Mouse (Mus musculus) megakaryocyte-erythroid progenitor cell, adult 5-6 weeks (primary cell): ENCODE data around the gene 2010111I01Rik. TPM values are rescaled to one million over a fixed set of nuclear protein-coding genes. Genes with fewer than 3 reads are reported as not detected.

ENCODE experiments used
- ATAC-seq: replicated peaks from 2 replicates; pipeline ENCODE4 v1.8.0; 2016; ENCODE audit warnings: mild to moderate bottlenecking, inconsistent platforms; ENCODE audit not compliant: severe bottlenecking, poor library complexity, low FRiP score, low TSS enrichment
- total RNA-seq, 2 experiments: library from RNA; stranded (forward) in 1 of 2; stranded (reverse) in 1 of 2; fragments of 200-1000, 215-1000 nt in 1 of 2; fragments of >200 nt in 1 of 2; fragmentation: Nextera tagmentation in 1 of 2; gene quantifications; 2 replicates each; pipeline ENCODE4 v1.2.3; 2014 to 2017

The 2010111I01Rik gene
- total RNA-seq, 2 experiments from 2014 or later = 32.7 to 50.7 TPM

DNA sequence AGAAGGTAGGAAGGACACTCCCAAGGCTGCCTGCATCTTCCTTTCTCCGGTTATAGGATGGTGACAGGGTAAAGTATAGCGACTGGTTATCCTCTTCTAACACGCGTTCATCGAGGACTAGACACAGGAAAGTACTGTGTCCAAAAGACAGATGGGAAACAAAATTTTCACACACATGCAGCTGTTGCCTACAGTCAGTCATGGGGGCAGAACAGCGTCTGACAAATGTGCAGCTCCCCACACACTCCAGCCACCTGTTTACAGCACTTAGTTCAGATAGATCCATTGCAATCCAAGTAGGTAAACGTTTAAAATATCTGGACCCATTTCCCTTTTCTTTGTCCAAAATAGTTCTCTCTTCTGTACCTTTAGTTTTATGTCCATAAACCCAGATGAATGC, 171.3 kb downstream of the 2010111I01Rik start:
- ATAC-seq = no peak

DNA sequence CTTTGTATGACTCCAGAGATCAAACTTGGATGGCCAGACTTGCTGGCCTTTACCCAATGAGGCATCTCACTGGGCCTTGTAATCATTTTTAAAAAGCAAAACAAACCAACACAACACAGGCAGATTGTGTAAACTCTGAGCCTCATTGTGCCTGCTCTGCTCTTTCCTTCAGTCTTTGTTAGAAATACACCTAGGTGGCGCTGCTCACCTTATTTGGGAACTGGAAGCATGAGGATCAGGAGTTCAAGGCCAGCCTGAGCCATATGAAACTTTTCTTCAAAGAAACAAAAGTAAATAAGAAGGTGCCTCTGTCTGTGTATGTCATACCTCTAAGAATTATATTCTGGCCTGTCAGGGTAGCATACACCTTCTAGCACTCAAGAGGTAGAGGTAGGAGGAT, 172.1 kb downstream of the 2010111I01Rik start:
- no peak for ATAC-seq

DNA sequence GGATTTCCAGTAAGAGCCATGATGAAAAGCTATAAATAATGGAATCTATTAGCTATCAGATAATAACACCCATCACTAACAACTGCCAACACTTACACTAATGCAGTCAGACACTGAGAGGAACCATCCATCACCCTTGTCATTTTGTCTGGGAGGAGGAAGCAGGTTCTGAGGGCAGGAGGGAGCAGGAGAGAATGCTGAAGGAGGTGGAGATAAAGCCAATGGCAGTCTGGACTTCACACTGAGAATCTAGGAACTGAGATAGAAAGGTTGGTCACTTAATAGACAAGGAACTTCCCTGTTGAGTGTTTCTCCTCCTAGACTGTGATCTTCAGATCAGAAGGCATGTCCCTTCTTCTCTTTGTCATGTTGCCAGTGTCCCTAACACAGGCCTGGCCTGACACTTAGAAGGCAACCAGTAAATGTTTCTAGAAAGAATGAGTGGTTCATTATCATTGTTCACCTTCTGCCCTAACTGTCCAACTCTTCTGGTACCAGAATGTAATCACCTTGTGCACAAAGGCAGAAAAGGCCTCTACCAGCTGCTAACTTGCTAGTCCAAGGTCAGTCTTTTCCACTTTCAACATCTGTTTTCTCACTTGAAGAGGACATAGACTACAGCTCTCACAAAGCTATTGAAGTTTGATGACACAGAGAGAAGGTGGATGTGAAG, 173.8 kb downstream of the 2010111I01Rik start:
- peak; percentile 72 for ATAC-seq

DNA sequence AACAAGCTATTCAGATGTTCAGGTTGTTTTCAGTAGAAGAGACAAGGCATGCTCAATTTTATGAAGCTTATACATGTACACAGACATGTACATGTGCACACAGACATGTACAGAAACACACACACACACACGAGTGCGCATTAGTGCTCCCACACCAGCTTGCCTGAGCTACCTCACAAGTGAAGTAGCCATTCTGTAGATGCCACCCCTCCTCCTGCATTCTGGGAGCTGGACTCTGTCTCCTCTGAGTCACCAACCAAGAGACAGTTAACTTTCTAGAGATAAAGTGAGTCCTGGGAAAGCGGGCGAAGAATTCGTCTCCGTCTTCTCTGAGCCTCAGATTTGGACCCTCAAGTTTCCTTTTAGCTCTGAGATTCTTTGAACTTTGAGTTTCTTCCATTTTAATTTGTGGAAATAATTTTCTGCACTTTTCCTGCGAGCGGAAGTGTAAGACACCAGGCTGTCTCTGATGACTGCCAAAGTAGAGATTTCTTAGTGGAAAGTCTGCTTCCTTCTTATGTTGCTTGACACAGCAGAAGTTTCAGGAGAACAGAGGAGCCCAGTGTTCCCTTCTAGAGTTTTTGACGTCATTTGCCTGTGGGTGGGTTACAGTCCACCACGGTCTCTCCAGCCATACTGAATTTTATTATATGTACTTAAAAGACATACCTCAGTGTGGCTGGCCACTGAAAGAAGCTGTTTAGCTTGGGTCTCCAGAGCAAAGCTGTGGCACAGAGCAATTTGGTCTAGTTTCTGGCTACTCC, 175.0 kb downstream of the 2010111I01Rik start:
- ATAC-seq = no peak

DNA sequence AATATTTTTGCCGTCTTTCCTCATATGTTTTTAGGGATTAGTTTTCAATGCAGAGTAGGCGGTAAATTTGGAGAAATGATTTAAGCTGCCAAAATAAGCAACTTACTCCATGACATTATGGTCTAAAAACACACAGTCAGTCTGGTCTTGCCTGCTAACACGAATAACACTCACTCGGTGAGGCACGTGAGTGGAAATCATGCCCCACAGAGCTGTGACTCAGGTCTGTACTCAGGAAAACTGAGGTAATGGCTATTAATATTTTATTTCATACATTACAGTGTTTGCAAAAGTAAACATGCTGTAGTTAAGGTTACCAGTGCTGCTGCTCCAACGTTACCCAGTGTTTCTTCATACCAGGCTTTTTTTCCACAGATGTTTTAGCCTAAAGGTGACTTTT, 176.1 kb downstream of the 2010111I01Rik start:
- no peak for ATAC-seq

DNA sequence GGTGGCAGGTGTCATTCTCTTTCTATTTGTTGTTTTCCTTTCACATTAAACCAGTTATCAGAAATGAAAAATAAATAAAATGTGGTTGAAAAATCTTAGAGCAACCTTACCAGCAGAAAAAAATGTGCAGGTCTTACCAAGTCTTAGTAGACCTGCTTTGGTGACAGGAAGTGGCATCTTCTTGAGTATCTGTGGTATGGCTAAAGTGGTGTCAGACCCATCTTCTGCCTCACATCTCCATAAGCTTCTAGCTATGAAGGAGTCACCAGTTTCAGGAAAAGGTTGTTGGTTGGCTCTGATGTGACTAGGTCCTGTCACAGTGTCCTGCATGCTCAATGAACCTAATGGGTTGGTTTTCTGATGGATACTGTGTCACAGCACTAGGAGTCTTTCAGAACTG, 176.6 kb downstream of the 2010111I01Rik start:
- no peak for ATAC-seq

DNA sequence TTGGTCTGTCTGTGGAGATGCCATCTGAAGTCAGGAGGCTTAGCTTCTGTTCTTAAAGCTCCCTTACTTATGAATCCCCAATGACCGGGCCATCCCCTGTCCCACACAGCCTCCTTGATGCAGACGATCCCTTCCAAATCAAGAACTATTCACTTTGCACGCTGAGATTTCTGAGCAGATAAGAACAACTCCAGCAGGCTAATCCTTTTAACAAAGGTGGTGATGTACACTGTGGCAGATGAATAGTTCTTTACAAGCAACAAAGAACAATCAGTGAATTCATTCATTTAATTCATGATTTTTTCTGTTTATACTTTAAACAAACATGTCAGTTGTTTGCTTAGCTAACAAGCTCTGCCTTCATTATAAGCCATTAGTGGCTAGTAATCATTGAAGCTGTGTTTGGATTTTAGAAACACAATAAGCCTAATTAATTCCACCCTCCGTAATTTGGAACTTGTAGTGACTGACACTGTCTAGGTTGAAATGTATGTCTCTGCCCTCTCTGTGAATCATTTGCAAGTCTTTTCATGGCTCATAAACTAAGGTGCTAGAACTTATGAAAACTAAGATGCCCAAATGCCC, 182.0 kb downstream of the 2010111I01Rik start:
- ATAC-seq = no peak

DNA sequence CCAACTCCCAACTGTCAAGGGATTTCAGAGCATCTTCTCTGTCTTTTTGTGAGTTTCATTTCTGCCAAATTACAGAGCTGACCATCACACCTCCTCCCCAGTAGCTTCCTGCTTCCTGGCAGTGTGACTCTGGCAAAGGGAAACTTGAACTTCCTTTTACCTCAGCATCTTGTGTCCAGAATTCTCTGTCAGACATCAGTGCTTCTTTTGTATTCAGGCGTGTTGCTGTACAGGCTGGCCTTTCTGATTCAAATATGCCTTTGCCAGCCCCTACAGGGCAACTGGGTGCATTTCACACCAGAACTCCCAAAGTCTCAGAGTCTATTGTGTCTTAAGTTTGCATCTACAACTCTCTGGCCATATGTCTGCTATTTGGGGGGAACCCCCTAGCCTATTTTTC, 183.5 kb downstream of the 2010111I01Rik start:
- no peak for ATAC-seq

DNA sequence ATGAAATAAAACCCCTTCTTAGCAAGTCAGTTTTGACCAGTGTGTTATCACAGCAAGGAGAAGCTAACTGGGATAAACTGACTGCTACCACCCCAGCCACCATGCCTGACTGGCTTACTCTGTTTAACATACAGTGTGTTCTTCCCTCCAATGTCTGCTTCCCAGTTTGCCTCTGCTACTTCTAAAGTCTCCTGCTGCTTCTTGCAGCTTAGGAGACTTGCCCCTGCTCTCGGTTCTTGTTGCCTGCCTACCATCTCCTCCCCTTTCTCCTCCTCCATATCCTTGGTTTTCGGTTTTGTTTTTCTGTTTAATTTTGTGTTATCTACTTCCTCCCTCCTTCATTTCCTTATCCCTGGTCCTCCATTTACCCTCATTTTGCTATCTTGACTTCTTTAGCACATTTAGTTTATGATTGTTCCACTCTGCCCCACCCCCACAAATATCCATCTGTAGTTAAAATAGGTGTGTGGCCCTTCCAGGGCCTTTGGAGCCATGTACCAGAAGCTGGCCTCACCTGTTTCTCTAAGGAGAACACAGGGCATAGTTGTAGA, 185.9 kb downstream of the 2010111I01Rik start:
- 0 out of 2 replicates have a peak, but pooled peaks have one; percentile 42 for ATAC-seq

DNA sequence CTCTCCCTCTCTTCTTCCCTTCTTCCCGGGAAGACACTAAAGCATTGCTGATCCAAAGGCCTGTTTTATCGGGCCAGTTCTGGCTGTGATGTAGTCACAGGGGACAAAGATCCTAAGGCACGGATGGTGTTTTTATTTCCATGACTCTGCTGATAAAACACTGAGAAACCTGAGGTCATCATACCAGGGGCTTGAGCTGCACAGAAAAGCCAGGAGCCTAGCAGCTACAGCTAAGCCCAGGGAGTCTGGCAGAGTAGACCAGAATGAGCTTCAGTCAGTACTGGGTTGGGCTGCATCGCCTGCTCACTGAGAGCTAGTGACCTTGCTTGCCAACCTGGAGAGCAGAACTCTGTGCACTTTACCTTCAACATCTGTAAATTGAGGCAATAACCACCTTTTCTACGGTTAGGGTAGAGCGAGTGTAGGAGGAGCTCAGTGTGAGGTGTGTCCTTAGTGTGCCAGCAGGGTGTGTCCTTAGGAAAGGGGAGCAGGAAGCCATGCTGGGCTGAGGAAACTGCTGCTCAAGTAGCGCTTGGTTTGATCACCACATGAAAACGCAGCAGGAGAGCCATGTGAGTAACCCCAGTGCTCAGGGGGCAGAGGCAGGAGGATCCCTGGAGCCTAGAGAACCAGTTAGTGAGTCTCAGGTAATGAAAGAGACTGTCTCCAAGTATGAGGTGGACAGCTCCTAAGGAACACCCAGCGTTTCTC, 186.5 kb downstream of the 2010111I01Rik start:
- peak; percentile 32; the same call in 1 of the 2 replicates for ATAC-seq

DNA sequence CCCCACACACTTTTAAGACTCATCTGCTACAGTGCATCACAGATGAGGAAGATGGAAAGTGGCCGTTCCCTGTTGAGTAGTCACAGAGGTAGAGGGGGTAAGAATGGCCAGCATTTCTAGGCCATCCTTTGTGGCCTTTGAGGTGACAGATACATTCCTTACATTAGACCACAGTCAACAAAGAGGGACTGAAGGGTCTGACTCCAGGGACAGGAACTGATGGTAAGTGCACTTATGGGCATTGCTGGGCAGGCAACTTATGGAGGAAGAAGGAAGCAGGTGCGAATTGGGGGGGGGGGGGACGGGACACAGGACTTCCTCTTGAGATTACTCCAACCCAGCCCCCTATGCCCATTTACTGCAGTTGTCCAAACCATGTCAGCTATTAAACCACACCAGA, 187.8 kb downstream of the 2010111I01Rik start:
- ATAC-seq = no peak

DNA sequence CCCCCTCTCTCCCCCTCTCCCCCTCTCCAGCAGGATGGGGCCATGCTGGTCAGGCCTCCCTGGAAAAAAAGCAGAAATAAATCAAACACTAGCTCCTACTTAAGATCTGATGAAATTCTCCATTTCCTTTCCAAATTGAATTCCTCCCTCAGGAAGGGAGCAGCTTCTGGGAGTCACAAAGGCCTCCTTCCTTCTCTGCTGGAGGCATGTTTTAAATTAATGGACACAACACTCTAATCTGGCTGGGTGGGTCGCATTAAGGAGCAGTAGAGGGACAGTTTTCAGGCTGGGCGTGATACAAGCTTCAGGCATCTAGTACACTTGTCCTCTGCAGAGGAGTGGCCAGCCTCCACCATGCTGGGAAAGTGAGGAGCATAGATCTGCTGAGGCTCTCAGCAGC, 188.7 kb downstream of the 2010111I01Rik start:
- ATAC-seq = no peak

DNA sequence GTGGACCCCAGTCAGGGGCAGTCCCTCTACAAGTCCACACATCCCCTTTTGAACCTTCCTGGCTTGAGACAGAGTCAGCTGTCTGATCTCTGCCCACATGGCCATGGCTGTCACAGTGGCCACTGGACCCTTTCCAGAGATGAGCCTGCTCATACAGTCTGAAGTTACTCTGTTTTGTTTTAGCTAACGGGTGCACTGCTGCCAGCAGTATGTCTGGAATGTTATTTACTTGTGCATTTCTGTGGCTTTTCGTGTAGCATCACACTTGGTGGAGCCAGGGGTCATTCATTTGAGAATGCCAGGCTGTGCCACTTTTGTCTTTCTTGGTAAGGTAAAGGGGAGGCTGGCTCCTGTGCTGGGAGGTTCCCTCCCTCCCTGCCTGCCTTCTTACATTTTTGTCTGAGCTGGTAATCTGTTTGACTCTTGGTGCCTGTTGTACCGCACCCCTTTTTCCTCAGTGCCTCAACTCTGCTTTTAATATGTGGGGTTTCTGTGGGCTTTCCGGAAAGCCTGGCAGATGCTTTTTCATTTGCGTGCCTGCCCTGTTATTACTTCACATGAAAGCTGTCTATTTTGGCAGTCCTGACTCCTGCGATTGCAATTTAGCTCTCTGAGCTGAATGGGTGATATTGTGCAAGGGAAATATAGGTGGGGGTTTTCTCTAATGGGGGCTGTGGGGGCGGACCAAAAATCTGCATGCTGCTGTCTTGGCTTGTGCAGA, 190.3 kb downstream of the 2010111I01Rik start:
- ATAC-seq = no peak

DNA sequence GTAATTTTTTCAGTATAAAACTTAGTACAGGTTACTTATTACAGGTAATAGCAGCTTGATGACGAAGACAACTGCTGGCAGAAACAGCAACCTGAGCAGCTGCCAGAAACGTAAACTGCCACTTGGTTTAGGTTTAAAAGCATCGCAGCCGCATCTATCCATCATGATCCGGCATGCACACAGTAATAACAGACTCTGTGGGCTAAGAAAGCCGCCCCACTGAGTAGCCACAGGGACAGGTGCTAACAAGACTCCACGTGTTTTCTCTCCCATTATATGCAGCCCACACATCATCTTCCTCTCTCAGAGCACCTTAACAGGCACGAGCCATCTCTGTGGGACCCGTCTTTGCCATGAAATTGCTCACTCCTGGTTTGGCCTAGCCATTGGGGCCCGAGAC, 191.6 kb downstream of the 2010111I01Rik start:
- no peak for ATAC-seq

DNA sequence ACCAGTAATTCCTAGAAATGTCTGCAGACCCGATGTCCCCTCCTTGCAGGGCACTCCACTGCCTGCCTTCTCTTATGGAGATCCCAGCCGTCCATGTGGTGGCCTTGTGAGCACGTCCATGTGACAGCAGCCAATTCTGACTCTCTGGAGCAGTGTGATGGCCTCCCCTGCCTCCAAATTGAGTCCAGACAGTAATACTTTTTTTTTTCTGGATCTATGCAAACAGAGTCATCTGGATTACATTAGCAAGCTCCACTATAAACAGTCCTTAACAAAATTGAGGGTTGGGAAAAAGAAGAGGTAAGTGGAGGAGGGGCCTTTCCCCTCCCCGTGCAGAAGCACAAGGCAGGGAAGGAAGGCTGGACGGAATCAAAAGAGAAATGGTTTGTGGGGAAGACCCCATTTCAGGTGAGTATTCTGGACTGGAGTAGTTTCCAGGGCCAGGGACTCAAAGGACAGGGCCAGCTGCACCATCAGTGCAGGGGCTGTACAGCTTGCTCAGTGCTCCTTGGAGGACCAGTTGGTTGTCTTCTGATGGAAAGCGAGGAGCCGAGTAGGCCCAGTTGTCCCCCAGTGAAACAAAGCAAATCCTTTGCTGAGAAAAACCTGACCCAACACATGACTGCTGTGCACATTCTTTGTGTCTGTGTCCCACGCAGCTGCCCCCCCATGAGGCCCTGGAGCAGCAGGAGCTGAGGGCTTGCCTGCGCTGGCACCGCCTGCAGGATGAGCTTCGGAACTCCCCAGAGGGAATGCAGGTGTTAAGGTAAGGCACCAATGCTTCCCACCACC, 205.8 kb downstream of the 2010111I01Rik start:
- ATAC-seq = no peak

DNA sequence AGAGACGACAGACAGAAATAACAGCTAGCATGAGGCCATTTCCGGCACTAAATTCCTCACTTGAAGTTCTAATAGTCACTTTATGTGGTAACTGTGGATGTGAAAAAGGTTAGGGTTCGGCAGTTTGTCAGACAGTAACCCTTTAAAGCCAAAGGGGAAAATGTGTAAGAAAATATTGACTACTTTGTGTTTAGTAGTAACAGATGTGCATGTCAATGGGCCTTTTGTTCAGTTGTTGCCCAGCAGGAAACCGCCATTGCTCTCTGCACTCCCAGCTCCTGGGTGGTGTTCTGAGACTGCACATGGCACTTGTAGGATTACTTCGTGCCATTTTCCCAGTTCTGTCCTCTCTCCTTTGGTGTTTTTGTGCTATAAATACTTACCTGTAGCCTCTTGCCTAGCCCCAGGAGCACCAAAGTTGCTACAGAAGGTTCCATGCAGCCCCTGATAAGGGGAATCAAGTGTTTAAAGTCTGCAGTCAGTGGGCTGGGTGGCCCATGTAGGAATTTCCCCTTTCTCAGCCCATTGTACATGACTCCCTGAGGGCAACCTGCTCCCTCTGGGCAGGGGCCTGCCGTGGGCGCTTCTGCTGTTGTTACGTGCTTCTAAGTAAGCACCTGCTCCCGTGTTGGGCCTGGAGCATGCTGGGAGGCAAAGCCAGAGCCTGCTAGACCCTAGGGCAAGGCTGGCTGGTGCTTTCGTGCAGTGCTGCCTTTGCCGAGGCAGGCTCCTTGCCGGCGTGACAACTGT, 206.8 kb downstream of the 2010111I01Rik start:
- no peak for ATAC-seq

DNA sequence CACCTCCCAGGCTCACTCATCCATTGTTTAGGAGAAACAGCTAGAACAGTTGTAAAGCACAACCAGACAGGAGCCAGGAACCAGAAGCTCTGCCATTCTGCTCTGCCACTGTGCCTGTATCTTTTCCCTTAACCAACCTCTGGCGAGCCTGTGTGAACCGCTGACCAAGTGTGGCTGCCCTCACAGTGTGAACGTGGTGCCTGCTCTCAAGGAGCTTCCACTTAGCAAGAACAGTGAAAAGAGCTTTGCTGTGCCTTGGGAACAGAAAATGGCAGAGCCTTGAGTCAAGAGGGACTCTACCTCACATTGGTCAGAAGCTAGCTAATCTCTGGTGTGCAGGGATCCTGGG, 207.4 kb downstream of the 2010111I01Rik start:
- no peak for ATAC-seq
